Mouse (Mus musculus) heart, embryonic 14.5 days (tissue): ENCODE measurements around the gene Myl9. TPM values are rescaled to one million over a fixed set of nuclear protein-coding genes. Genes with fewer than 3 reads are reported as not detected.
"Not testable (repeated sequence)": the region's sequence is repeated elsewhere in the genome, so short reads cannot be mapped to it uniquely, and the experiment has no call there.

Experiments
- ATAC-seq: fragments of 200-750 bp; cut with Nextera tagmentation; 2 replicates; pipeline ENCODE4 v1.8.0; 2017; ENCODE audit warnings: low read depth, moderate TSS enrichment; ENCODE audit not compliant: insufficient number of reproducible peaks, insufficient read depth, low FRiP score
- H3K27ac ChIP-seq, 2 experiments: fragments of 200-500 bp in 1 of 2; fragments of 300-500 bp in 1 of 2; sonication (generic) in 1 of 2; replicated peaks in 1 of 2; 2 replicates each; pipeline ENCODE4 v1.5.1; 2012 to 2014; ENCODE audit warnings: low read depth in 2 of 2, low read length in 2 of 2, control low read depth in 1 of 2, mild to moderate bottlenecking in 1 of 2, mixed read lengths in 1 of 2; ENCODE audit not compliant: control insufficient read depth in 1 of 2, insufficient read depth in 1 of 2
- H3K27me3 ChIP-seq: fragments of 300-500 bp; sonication (generic); 2 replicates; pipeline ENCODE4 v1.6.1; 2014; ENCODE audit warnings: mild to moderate bottlenecking, low read length, control low read depth; ENCODE audit not compliant: control insufficient read depth, insufficient read depth
- H3K36me3 ChIP-seq: fragments of 300-500 bp; sonication (generic); 2 replicates; pipeline ENCODE4 v1.6.1; 2014; ENCODE audit warnings: mild to moderate bottlenecking, control low read depth, low read length, mixed read lengths; ENCODE audit not compliant: control insufficient read depth, insufficient read depth
- H3K4me1 ChIP-seq, 2 experiments: fragments of 200-500 bp in 1 of 2; fragments of 300-500 bp in 1 of 2; sonication (generic) in 1 of 2; 2 replicates each; pipeline ENCODE4 v1.6.1; 2012 to 2014; ENCODE audit warnings: low read length in 2 of 2, control low read depth in 1 of 2, mixed read lengths in 1 of 2; ENCODE audit not compliant: control insufficient read depth in 2 of 2, insufficient read depth in 2 of 2
- H3K4me2 ChIP-seq: fragments of 300-500 bp; sonication (generic); 2 replicates; pipeline ENCODE4 v1.6.1; 2014; ENCODE audit warnings: mild to moderate bottlenecking, low read length
- H3K4me3 ChIP-seq, 2 experiments: fragments of 200-500 bp in 1 of 2; fragments of 300-500 bp in 1 of 2; sonication (generic) in 1 of 2; 2 replicates each; pipeline ENCODE4 v1.5.1; 2012 to 2014; ENCODE audit warnings: low read length in 2 of 2, mild to moderate bottlenecking in 2 of 2, control low read depth in 1 of 2, low read depth in 1 of 2, moderate library complexity in 1 of 2; ENCODE audit not compliant: control insufficient read depth in 1 of 2, insufficient read depth in 1 of 2
- H3K9ac ChIP-seq: fragments of 300-500 bp; sonication (generic); 2 replicates; pipeline ENCODE4 v1.6.1; 2014; ENCODE audit warnings: mild to moderate bottlenecking, low read length
- H3K9me3 ChIP-seq: fragments of 300-500 bp; sonication (generic); 2 replicates; pipeline ENCODE4 v1.6.1; 2016; ENCODE audit warnings: low read length, control low read depth; ENCODE audit not compliant: control insufficient read depth
- WGBS: fragments of 180-500 bp; shearing (Covaris S2); extraction: QIAGEN DNeasy Blood & Tissue Kit; methylation state at CpG from one replicate; pipeline ENCODE4 v1.1.7; 2014; 5-methylcytosine and 5-hydroxymethylcytosine counted together
- polyA plus RNA-seq: library from polyadenylated mRNA; unstranded; fragments of >200 nt; fragmentation: Nextera tagmentation; extraction: Ambion mirVana; gene quantifications from 2 replicates; pipeline ENCODE4 v1.2.1, GENCODE M21; 2014

Gene Myl9
- polyA plus RNA-seq, 1 experiment from 2014 or later = 2,167 TPM

DNA sequence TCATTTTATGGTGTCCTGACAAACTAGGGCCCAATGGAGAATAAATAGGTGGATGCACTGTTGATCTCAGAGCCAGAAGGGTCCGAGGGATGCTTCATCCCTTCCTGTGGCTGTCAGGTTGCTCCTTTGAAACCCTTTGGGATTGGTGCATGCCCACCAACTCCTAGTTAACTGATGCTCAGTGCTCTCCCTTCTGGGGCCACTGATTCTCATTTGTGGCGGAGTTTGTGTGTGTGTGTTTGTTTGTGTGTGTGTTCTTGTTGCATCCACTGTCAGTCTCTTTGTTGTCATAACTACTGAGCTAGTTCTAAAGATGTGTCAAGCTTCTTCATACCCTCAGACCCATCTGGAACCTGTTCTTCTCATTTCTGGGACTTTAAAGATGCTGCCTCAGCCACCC, 9.7 kb downstream of the Myl9 start:
- 91% methylated on average over 2 of the region's 2 CpGs for WGBS
- Histone ChIP-seq H3K27ac (no peak overlapping the region), H3K4me1 (peaks cover 15 to 27% of the 10 kb centered on the region in 2 experiments), H3K4me2 (no peak overlapping the region), H3K9me3 (no peaks in the 10 kb centered on the region), H3K4me3 (no peak overlapping the region), H3K36me3 (peaks cover 24% of the 10 kb centered on the region), H3K9ac (no peak overlapping the region), H3K27me3 (no peaks in the 10 kb centered on the region)
- ATAC-seq = no peak

DNA sequence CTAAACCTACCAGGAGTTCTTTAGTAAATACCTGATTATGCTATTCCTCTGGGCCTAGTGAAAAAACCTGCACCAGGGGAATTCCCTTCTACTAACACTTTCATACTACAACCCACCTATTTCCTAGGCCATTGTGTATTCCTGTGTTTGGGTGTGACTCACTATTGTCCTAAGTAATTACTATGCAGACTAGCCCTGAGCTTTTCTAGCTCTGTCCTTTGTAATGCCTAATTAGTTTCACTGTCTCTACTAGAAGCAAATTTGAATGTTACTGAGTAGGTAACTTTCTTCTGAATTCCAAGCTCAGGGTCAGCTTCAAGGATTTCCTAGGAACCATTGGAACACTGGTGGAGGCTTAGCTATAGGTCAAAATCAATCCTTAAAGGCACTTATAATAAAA, 11.1 kb downstream of the Myl9 start:
- not testable (repeated sequence) for H3K27ac ChIP-seq, H3K4me2 ChIP-seq, H3K9me3 ChIP-seq, H3K36me3 ChIP-seq, H3K4me3 ChIP-seq, ATAC-seq, H3K27me3 ChIP-seq, H3K9ac ChIP-seq
- peaks cover 13 to 20% of the 10 kb centered on the region in 2 experiments for H3K4me1 ChIP-seq

DNA sequence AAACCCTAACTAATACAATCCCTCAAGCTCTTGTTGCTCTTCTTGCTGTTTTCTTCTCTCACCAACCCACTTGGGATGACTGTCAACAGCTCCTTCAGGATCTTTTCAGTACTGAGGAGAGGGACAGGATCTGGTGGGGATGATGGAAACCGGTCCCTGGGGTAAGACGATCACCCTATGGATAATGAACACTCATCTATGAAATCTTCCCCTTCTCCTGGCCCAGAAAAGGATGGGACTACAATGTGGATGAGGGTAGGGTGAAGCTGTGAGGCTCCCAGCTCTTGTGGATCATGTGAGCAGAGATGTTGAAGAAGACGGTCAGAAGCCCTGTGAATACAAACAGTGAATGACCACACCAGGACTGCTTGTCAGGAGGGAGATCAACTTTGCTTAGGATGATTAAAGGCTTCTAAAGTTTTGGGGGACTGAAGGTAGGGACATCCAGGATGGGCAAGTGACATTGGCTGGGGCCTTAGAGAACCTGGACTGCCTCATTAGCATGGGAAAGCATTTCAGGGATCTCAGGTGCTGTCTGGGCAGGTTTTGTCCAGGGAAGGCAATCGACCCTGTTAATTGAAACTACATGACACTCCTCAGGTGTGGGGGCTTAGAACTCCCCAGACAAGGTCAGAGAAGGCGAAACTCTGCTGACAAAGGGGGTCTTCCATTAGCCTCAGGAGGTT, 12.0 kb downstream of the Myl9 start:
- H3K4me3 ChIP-seq = no peak overlapping the region
- no peak overlapping the region for H3K4me2 ChIP-seq
- H3K4me1 ChIP-seq = peaks cover 13 to 18% of the 10 kb centered on the region in 2 experiments
- no peaks in the 10 kb centered on the region for H3K27me3 ChIP-seq
- no peak overlapping the region for H3K9ac ChIP-seq
- H3K9me3 ChIP-seq = peaks cover 7% of the 10 kb centered on the region
- WGBS = 88% methylated on average over 5 of the region's 5 CpGs
- H3K36me3 ChIP-seq = peaks cover 1% of the 10 kb centered on the region; the same call in 1 of the 2 replicates
- no peak for ATAC-seq
- no peak overlapping the region for H3K27ac ChIP-seq

DNA sequence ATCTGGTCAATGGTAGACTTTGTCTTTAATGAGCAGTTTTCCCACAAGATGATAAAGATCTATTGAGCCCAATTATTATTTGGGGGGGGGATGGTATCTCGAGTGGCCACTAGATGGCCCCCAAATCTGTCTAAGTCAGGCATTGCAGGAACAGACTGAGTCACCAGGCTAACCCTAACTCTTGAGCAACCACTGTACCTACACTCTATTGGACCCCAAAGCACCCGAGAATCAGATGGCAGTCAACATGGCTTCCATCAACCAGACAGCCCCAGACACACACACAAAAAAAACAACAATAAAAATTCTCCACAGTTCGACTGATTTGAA, 12.5 kb downstream of the Myl9 start:
- Histone ChIP-seq H3K27ac (no peak overlapping the region), H3K4me2 (no peak overlapping the region), H3K36me3 (no peaks in the 10 kb centered on the region), H3K9me3 (peaks cover 11% of the 10 kb centered on the region), H3K4me3 (no peak overlapping the region), H3K9ac (no peak overlapping the region), H3K4me1 (peaks cover 13 to 18% of the 10 kb centered on the region in 2 experiments), H3K27me3 (no peaks in the 10 kb centered on the region)
- ATAC-seq = no peak
- 38% methylated on average over 3 of the region's 3 CpGs for WGBS

DNA sequence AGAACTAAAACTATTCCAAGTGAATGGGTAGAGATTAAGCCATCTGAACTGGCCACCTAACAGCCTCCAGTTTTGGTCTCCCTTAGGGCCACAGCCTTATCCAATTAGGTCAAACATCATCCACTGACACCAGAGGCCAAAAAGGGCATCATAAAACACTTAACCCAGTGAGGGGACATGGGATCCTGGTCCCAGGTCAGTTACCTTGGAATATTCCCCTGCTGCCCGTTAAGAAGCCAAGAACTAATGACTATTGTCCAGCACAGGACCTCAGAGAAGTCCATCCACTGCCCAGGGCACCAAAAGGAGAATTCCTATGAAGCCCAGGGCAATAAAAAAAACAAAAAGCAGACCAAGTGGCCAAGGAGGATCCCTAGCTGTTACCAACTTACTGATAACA, 13.6 kb downstream of the Myl9 start:
- WGBS = 75% methylated on average over 1 of the region's 1 CpGs

DNA sequence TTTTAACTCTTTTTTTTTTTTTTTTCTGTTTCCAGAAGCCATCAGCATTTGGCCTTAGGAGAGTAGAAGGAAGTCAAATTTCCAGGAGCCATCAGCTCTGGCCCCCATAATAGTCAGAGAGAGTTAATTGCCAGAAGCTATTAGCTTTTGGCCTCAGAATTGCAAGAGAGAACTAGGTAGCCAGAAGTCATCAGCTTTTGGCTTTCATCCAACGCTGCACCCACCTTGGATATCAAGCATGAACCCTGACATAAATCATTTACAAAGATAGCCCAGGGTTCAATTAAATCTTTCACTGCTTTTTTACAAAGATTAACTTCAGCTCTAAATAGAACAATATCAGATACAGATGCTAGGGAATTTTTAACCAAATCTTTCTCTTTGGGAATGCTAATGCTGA, 23.3 kb downstream of the Myl9 start:
- H3K27me3 ChIP-seq = no peaks in the 10 kb centered on the region
- no peaks in the 10 kb centered on the region for H3K36me3 ChIP-seq
- no peak for ATAC-seq
- no peak overlapping the region for H3K4me3 ChIP-seq
- H3K4me2 ChIP-seq = no peak overlapping the region
- H3K9ac ChIP-seq = no peak overlapping the region
- no peak overlapping the region for H3K27ac ChIP-seq
- H3K9me3 ChIP-seq = peaks cover 3% of the 10 kb centered on the region
- 89% methylated on average over 1 of the region's 1 CpGs for WGBS
- H3K4me1 ChIP-seq = no peaks in the 10 kb centered on the region

More for the DNA sequence above, 13.6 kb downstream of the Myl9 start:
- peaks cover 6 to 7% of the 10 kb centered on the region in 2 experiments for H3K4me1 ChIP-seq
- no peaks in the 10 kb centered on the region for H3K27me3 ChIP-seq
- H3K36me3 ChIP-seq = no peaks in the 10 kb centered on the region
- H3K4me3 ChIP-seq = no peak overlapping the region
- ATAC-seq = no peak
- H3K9ac ChIP-seq = no peak overlapping the region
- peaks cover 11% of the 10 kb centered on the region for H3K9me3 ChIP-seq
- H3K27ac ChIP-seq = no peak overlapping the region
- no peak overlapping the region for H3K4me2 ChIP-seq

DNA sequence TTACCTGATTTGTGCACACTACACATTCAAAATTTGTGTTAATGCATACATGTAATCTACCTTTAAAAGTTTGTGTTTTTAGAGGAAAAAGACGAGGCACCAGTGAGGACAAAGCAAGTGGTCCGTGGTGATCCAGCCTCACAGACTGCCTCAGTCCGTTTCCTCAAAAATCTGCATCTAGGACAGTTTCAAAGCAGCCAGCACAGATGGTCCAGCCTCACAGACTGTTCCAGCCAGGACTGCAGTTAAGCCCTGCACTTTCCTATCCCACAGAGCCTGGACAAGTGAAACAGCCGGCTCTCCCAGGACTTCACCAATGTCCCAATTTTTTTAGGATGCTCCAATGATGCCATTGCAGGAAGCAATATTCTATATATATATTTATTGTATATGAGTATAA, 25.8 kb downstream of the Myl9 start:
- Histone ChIP-seq H3K4me2 (no peak overlapping the region), H3K36me3 (no peaks in the 10 kb centered on the region), H3K4me1 (no peaks in the 10 kb centered on the region), H3K4me3 (no peak overlapping the region), H3K27me3 (no peaks in the 10 kb centered on the region), H3K9ac (no peak overlapping the region), H3K27ac (no peak overlapping the region), H3K9me3 (peaks cover 3% of the 10 kb centered on the region; the same call in 1 of the 2 replicates)
- WGBS = 69% methylated on average over 4 of the region's 4 CpGs
- no peak for ATAC-seq

DNA sequence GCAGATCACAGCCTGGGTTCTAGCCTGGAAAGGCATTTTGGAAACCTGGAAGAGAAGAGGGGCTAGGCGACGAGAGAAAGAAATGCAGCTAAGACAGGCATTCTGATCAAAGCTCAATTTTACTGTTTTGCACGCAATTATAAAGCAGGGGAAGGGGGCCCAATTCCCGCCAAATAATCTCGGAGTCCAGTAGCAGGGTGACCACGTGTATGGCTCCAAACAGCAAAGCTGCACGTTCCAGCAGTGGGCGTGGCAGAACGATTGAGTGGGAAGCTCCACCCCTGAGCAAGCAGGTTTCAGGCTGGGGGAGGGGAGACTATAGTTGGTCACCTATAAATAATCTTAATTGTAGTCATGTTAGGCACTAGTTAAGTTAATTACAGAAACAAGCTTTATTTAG, 26.9 kb downstream of the Myl9 start:
- not testable (repeated sequence) for H3K27ac ChIP-seq, ATAC-seq, H3K4me2 ChIP-seq, H3K4me1 ChIP-seq, H3K9me3 ChIP-seq, H3K4me3 ChIP-seq, H3K9ac ChIP-seq, H3K27me3 ChIP-seq, H3K36me3 ChIP-seq
- 45% methylated on average over 9 of the region's 9 CpGs for WGBS
